Mouse (Mus musculus): ENCODE measurements around the gene Tmem210.
"Not testable (repeated sequence)": the region's sequence is repeated elsewhere in the genome, so short reads cannot be mapped to it uniquely, and the experiment has no call there.

The Tmem210 gene

GRCm38 (mm10) chr2:25287927-25288649, at the start of gene Tmem210:
Gene Tmem210, plus strand, starts transcription at chr2:25288145.
- no peak for DNase-seq (ENCODE audit: low spot score)

GRCm38 (mm10) chr2:25239766-25240165, 48.2 kb upstream of the Tmem210 start:
- DNase-seq (ENCODE audit: low spot score) = no peak

GRCm38 (mm10) chr2:25240310-25240709, 47.6 kb upstream of the Tmem210 start:
- no peak for DNase-seq (ENCODE audit: low spot score)

- peak; percentile 75 for DNase-seq (ENCODE audit: low spot score)
Observed at GRCm38 (mm10) chr2:25240723-25241437, 47.1 kb upstream of the Tmem210 start.

- DNase-seq (ENCODE audit: low spot score) = no peak
Observed at GRCm38 (mm10) chr2:25241438-25241775, 46.5 kb upstream of the Tmem210 start.

- no peak for DNase-seq (ENCODE audit: low spot score)
Observed at GRCm38 (mm10) chr2:25242101-25242506, 45.8 kb upstream of the Tmem210 start, which contains the start of the genes Rnf208 and Cysrt1. Gene Rnf208, plus strand, starts transcription at chr2:25242255. Gene Cysrt1, minus strand, starts transcription at chr2:25242452.

GRCm38 (mm10) chr2:25243342-25243741, 44.6 kb upstream of the Tmem210 start:
- no peak for DNase-seq (ENCODE audit: low spot score)

GRCm38 (mm10) chr2:25244144-25244543, 43.8 kb upstream of the Tmem210 start:
- DNase-seq (ENCODE audit: low spot score) = no peak

GRCm38 (mm10) chr2:25246183-25247072, 41.5 kb upstream of the Tmem210 start, which contains the start of gene AL732309.1:
Gene AL732309.1, minus strand, starts transcription at chr2:25246863.
- DNase-seq (ENCODE audit: low spot score) = no peak

GRCm38 (mm10) chr2:25252331-25252730, 35.6 kb upstream of the Tmem210 start:
- DNase-seq (ENCODE audit: low spot score) = no peak

GRCm38 (mm10) chr2:25255284-25255779, 32.6 kb upstream of the Tmem210 start, which contains the start of gene Tmem203:
Gene Tmem203, plus strand, starts transcription at chr2:25255439.
- peak; percentile 84 for DNase-seq (ENCODE audit: low spot score)

GRCm38 (mm10) chr2:25256443-25257109, 31.4 kb upstream of the Tmem210 start:
- DNase-seq (ENCODE audit: low spot score) = not testable (repeated sequence)

GRCm38 (mm10) chr2:25257250-25257649, 30.7 kb upstream of the Tmem210 start:
- DNase-seq (ENCODE audit: low spot score) = not testable (repeated sequence)

- no peak for DNase-seq (ENCODE audit: low spot score)
Observed at GRCm38 (mm10) chr2:25258887-25259286, 29.1 kb upstream of the Tmem210 start.

- no peak for DNase-seq (ENCODE audit: low spot score)
Observed at GRCm38 (mm10) chr2:25261870-25262269, 26.1 kb upstream of the Tmem210 start.

GRCm38 (mm10) chr2:25262291-25262767, 25.6 kb upstream of the Tmem210 start, which contains the start of gene Tprn:
Gene Tprn, plus strand, starts transcription at chr2:25262618.
- DNase-seq (ENCODE audit: low spot score) = peak; percentile 91

GRCm38 (mm10) chr2:25262795-25263622, 24.9 kb upstream of the Tmem210 start:
- DNase-seq (ENCODE audit: low spot score) = no peak

- no peak for DNase-seq (ENCODE audit: low spot score)
Observed at GRCm38 (mm10) chr2:25263623-25264285, 24.2 kb upstream of the Tmem210 start.

- no peak for DNase-seq (ENCODE audit: low spot score)
Observed at GRCm38 (mm10) chr2:25264286-25264660, 23.7 kb upstream of the Tmem210 start.

GRCm38 (mm10) chr2:25264851-25265250, 23.1 kb upstream of the Tmem210 start:
- DNase-seq (ENCODE audit: low spot score) = no peak
